Mouse (Mus musculus): ENCODE measurements around the gene Batf.

The Batf gene

GRCm38 (mm10) chr12:85726729-85727397 is 40.4 kb downstream of the Batf start:
- in situ Hi-C loops (cut with MboI, MseI): no loop called here

GRCm38 (mm10) chr12:85728181-85728580 is 41.7 kb downstream of the Batf start:
- in situ Hi-C loops (cut with MboI, MseI): no loop called here

- in situ Hi-C loops (cut with MboI, MseI): no loop called here
These were observed 42.8 kb downstream of the Batf start for GRCm38 (mm10) chr12:85729022-85729944.

- in situ Hi-C loops (cut with MboI, MseI): loop anchor here (5.0 kb wide), 1 partner anchor 43 kb away; the partner anchor contains the start of gene Batf
These were observed 43.4 kb downstream of the Batf start for GRCm38 (mm10) chr12:85729945-85730290.

- in situ Hi-C loops (cut with MboI, MseI): no loop called here
These were observed 49.7 kb downstream of the Batf start for GRCm38 (mm10) chr12:85736203-85736602.

- in situ Hi-C loops (cut with MboI, MseI): no loop called here
These were observed 50.5 kb downstream of the Batf start for GRCm38 (mm10) chr12:85736960-85737359.

GRCm38 (mm10) chr12:85745827-85746695 is 59.6 kb downstream of the Batf start, which contains the start of gene Flvcr2:
Gene Flvcr2 (plus strand): TSS chr12:85746539.
- in situ Hi-C loops (cut with MboI, MseI): no loop called here

GRCm38 (mm10) chr12:85746696-85747219 is 60.3 kb downstream of the Batf start:
- in situ Hi-C loops (cut with MboI, MseI): no loop called here

- in situ Hi-C loops (cut with MboI, MseI): no loop called here
These were observed 60.9 kb downstream of the Batf start for GRCm38 (mm10) chr12:85747343-85747742.

- in situ Hi-C loops (cut with MboI, MseI): no loop called here
These were observed 63.4 kb downstream of the Batf start for GRCm38 (mm10) chr12:85749861-85750260.

GRCm38 (mm10) chr12:85752116-85752515 is 65.6 kb downstream of the Batf start:
- in situ Hi-C loops (cut with MboI, MseI): no loop called here

GRCm38 (mm10) chr12:85753223-85753622 is 66.8 kb downstream of the Batf start:
- in situ Hi-C loops (cut with MboI, MseI): no loop called here

- in situ Hi-C loops (cut with MboI, MseI): no loop called here
These were observed 68.3 kb downstream of the Batf start for GRCm38 (mm10) chr12:85754611-85755265.

- in situ Hi-C loops (cut with MboI, MseI): no loop called here
These were observed 70.0 kb downstream of the Batf start for GRCm38 (mm10) chr12:85756455-85756854.

- in situ Hi-C loops (cut with MboI, MseI): no loop called here
These were observed 70.6 kb downstream of the Batf start for GRCm38 (mm10) chr12:85757074-85757473.

All from T-helper 1 cell (primary cell).